Comparison of ENCODE assay signal across 8 mouse cellular contexts in the genomic region with DNA sequence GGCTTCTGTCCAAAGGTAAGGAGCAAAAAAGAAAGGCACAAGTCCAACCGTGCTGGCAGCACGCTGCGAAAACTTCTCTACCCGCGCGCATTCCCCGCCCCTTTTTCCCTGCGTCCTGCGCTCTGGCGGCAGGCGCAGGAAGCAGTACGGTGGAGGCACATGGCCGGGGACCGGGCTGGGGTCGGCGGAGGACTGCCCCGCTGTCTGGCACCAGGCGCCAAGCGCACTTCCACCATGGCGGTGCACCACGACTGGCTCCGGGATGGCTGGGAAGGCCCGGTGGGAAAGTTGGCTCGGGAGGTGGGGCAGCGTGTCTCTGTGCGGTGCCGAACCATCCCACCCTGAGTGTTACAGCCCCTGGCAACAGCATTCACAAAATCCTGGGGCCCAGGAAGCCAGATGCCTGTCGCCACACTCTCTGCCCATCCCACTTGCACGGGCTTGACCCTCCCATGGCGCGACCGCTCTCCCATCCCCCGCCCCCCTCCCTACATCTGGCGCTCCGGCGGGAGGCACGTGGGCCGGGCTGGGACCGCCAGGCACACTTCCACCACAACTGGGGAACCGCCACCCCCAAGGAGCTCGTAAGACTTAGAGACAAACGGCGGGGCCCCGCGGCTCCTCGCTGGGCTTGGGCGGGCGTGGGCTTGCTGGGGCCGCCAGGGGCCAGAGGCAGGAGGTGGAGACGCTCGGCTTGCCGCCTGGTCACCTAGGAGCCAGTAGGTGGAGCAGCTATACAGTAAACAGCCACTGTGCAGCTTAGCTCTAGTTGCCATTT. TPM values are rescaled to one million over a fixed set of nuclear protein-coding genes. Genes with fewer than 3 reads are reported as not detected.
DNase-seq lines count a peak whose midpoint lies in the region; ATAC-seq and TF ChIP-seq lines count a peak whose summit lies in the region.

No protein-coding gene starts in this region.

- no peak for TF ChIP-seq POLR2A in testis, adult 2 months (IDR thresholded peaks at IDR 0.05; ENCODE audit: control insufficient read depth, low read depth, low read length)

- peak; percentile 87 for DNase-seq in forebrain, embryonic 11.5 days (ENCODE audit: low spot score)
- DNase-seq in kidney, postnatal 10 days: peak; percentile 75
- peak; percentile 32 for DNase-seq in liver, embryonic 13.5 days
- DNase-seq in neural tube, embryonic 10.5 days (ENCODE audit: extremely low spot score, low spot score): peak; percentile 89

- peak overlapping the region; percentile 82 for H3K4me3 ChIP-seq in E14TG2a.4 (replicated peaks; ENCODE audit: low read length)
- peak overlapping the region; percentile 79 for H3K4me3 ChIP-seq in brown adipose tissue, adult 24 weeks (ENCODE audit: insufficient read depth, low read depth, low read length)
- H3K4me3 ChIP-seq in forebrain, embryonic 11.5 days (ENCODE audit: low read depth, low read length): peak overlapping the region; percentile 64
- peak overlapping the region; percentile 81 for H3K4me3 ChIP-seq in heart, embryonic 15.5 days
- peak overlapping the region; percentile 70 for H3K4me3 ChIP-seq in liver, embryonic 13.5 days (replicated peaks)
- peak overlapping the region; percentile 54 for H3K4me3 ChIP-seq in testis, adult 2 months (ENCODE audit: control insufficient read depth, low read depth, low read length)

- peak; percentile 96 for ATAC-seq in forebrain, embryonic 11.5 days (replicated peaks; ENCODE audit: low FRiP score)
- peak; percentile 92 for ATAC-seq in heart, embryonic 15.5 days (replicated peaks; ENCODE audit: insufficient number of reproducible peaks, insufficient read depth, low FRiP score, low read depth)
- ATAC-seq in liver, embryonic 13.5 days (ENCODE audit: low read depth): peak; percentile 94

- H3K27me3 ChIP-seq in E14TG2a.4 (ENCODE audit: insufficient read depth, low read length): no peaks in the 10 kb centered on the region
- no peaks in the 10 kb centered on the region; the same call in 1 of the 2 replicates for H3K27me3 ChIP-seq in forebrain, embryonic 11.5 days (ENCODE audit: control insufficient read depth, insufficient read depth, low read length)
- H3K27me3 ChIP-seq in heart, embryonic 15.5 days: no peaks in the 10 kb centered on the region
- H3K27me3 ChIP-seq in liver, embryonic 13.5 days: no peaks in the 10 kb centered on the region
- no peaks in the 10 kb centered on the region for H3K27me3 ChIP-seq in testis, adult 2 months (ENCODE audit: control insufficient read depth, insufficient read depth, low read length)

- under 1% methylated on average over 51 of the region's 52 CpGs for WGBS in forebrain, embryonic 11.5 days
- WGBS in heart, embryonic 15.5 days: 1% methylated on average over 52 of the region's 52 CpGs
- 1% methylated on average over 51 of the region's 52 CpGs for WGBS in liver, embryonic 13.5 days (ENCODE audit: insufficient replicate concordance)

- no peaks in the 10 kb centered on the region for H3K4me1 ChIP-seq in E14TG2a.4 (replicated peaks; ENCODE audit: low read depth, low read length)
- no peaks in the 10 kb centered on the region for H3K4me1 ChIP-seq in brown adipose tissue, adult 24 weeks (ENCODE audit: control insufficient read depth, insufficient read depth, insufficient read length, low read length)
- no peaks in the 10 kb centered on the region for H3K4me1 ChIP-seq in forebrain, embryonic 11.5 days (replicated peaks; ENCODE audit: control insufficient read depth, insufficient read depth, low read length)
- H3K4me1 ChIP-seq in heart, embryonic 15.5 days (replicated peaks): peaks cover 5% of the 10 kb centered on the region; the same call in 1 of the 2 replicates
- peaks cover 5% of the 10 kb centered on the region; the same call in 1 of the 2 replicates for H3K4me1 ChIP-seq in liver, embryonic 13.5 days (replicated peaks)
- no peaks in the 10 kb centered on the region for H3K4me1 ChIP-seq in testis, adult 2 months (ENCODE audit: control insufficient read depth, insufficient read depth, low read length)

- no peak overlapping the region for H3K27ac ChIP-seq in brown adipose tissue, adult 24 weeks (replicated peaks; ENCODE audit: low read depth, low read length)
- peak overlapping the region; percentile 88 for H3K27ac ChIP-seq in forebrain, embryonic 11.5 days (ENCODE audit: low read depth, low read length)
- peak overlapping the region; percentile 89 for H3K27ac ChIP-seq in heart, embryonic 15.5 days
- H3K27ac ChIP-seq in liver, embryonic 13.5 days: peak overlapping the region; percentile 67
- H3K27ac ChIP-seq in testis, adult 2 months (ENCODE audit: control insufficient read depth, insufficient read depth, low read depth, low read length): no peak overlapping the region

- peak; percentile 18; the same call in 1 of the 2 replicates for TF ChIP-seq CTCF in E14TG2a.4 (conservative IDR thresholded peaks at IDR 0.05; ENCODE audit: low read length)
- peak; percentile 9; the same call in 1 of the 2 replicates for TF ChIP-seq CTCF in testis, adult 2 months (IDR thresholded peaks at IDR 0.05; ENCODE audit: control insufficient read depth, insufficient read depth, insufficient replicate concordance, low read depth, low read length)

- peak overlapping the region; percentile 67 for H3K4me2 ChIP-seq in forebrain, embryonic 11.5 days (ENCODE audit: low read depth, low read length, severe bottlenecking)
- peak overlapping the region; percentile 98 for H3K4me2 ChIP-seq in heart, embryonic 15.5 days
- peak overlapping the region; percentile 90 for H3K4me2 ChIP-seq in liver, embryonic 13.5 days

- no peaks in the 10 kb centered on the region for H3K36me3 ChIP-seq in E14TG2a.4 (ENCODE audit: insufficient read depth, low read length)
- H3K36me3 ChIP-seq in forebrain, embryonic 11.5 days (ENCODE audit: control insufficient read depth, insufficient read depth, low read length): no peaks in the 10 kb centered on the region
- no peaks in the 10 kb centered on the region for H3K36me3 ChIP-seq in heart, embryonic 15.5 days
- H3K36me3 ChIP-seq in liver, embryonic 13.5 days: no peaks in the 10 kb centered on the region
- no peaks in the 10 kb centered on the region for H3K36me3 ChIP-seq in testis, adult 2 months (ENCODE audit: control insufficient read depth, insufficient read depth, low read length)

- peaks cover 5% of the 10 kb centered on the region; the same call in 1 of the 2 replicates for H3K9me3 ChIP-seq in E14TG2a.4 (ENCODE audit: low read length)
- H3K9me3 ChIP-seq in forebrain, embryonic 11.5 days (ENCODE audit: control insufficient read depth, low read length): no peaks in the 10 kb centered on the region
- no peaks in the 10 kb centered on the region for H3K9me3 ChIP-seq in heart, embryonic 15.5 days (replicated peaks)
- H3K9me3 ChIP-seq in liver, embryonic 13.5 days (replicated peaks): no peaks in the 10 kb centered on the region

- peak overlapping the region; percentile 75 for H3K9ac ChIP-seq in forebrain, embryonic 11.5 days (ENCODE audit: low read length)
- peak overlapping the region; percentile 66 for H3K9ac ChIP-seq in heart, embryonic 15.5 days
- peak overlapping the region; percentile 68 for H3K9ac ChIP-seq in liver, embryonic 13.5 days

RNA-seq across cellular contexts. Expression of a gene that starts 22.0 kb away (rescaled TPM):
- not detected in 2 replicates for polyA plus RNA-seq in brown adipose tissue, adult 24 weeks (2012; ENCODE audit: insufficient read depth, insufficient read length, missing spikeins)
- not detected in 2 replicates for polyA plus RNA-seq in forebrain, embryonic 11.5 days (2014; fragmentation: Nextera tagmentation; extraction: Ambion mirVana)
- polyA plus RNA-seq in heart, embryonic 15.5 days (2015; fragmentation: Nextera tagmentation; extraction: Ambion mirVana): not detected in 2 replicates
- polyA plus RNA-seq in liver, embryonic 13.5 days (2015; fragmentation: Nextera tagmentation; extraction: Ambion mirVana): not detected in 2 replicates
- polyA plus RNA-seq in testis, adult 2 months (2012; rRNA removed): not detected in 2 replicates

RNA-seq across cellular contexts. Expression of a gene that starts 28.6 kb away (rescaled TPM):
- polyA plus RNA-seq in brown adipose tissue, adult 24 weeks (2012; ENCODE audit: insufficient read depth, insufficient read length, missing spikeins): not detected in 2 replicates
- polyA plus RNA-seq in forebrain, embryonic 11.5 days (2014; fragmentation: Nextera tagmentation; extraction: Ambion mirVana): not detected in 2 replicates
- not detected in 2 replicates for polyA plus RNA-seq in heart, embryonic 15.5 days (2015; fragmentation: Nextera tagmentation; extraction: Ambion mirVana)
- polyA plus RNA-seq in liver, embryonic 13.5 days (2015; fragmentation: Nextera tagmentation; extraction: Ambion mirVana): not detected in 2 replicates
- polyA plus RNA-seq in testis, adult 2 months (2012; rRNA removed): not detected in 2 replicates

Comparison
In these comparisons a context has a peak if more than half of its experiments do, and no peak if none do; other contexts are left out.
1. H3K27ac ChIP-seq: peak in forebrain, embryonic 11.5 days (single experiment), heart, embryonic 15.5 days (single experiment) and liver, embryonic 13.5 days (single experiment); none in brown adipose tissue, adult 24 weeks (single experiment) and testis, adult 2 months (single experiment).
2. DNase-seq: peak in every context shown above with its lines; median percentile 89 in neural tube, embryonic 10.5 days; 87 in forebrain, embryonic 11.5 days; 75 in kidney, postnatal 10 days; 32 in liver, embryonic 13.5 days.
3. Peak in every context shown above with its lines, with median percentiles within 50 percentile points of each other: H3K4me3 ChIP-seq, ATAC-seq, H3K4me2 ChIP-seq and H3K9ac ChIP-seq.